Mouse (Mus musculus) liver, embryonic 14.5 days (tissue): Measurements from ENCODE around the gene Srbd1. TPM values are rescaled to one million over a fixed set of nuclear protein-coding genes. Genes with fewer than 3 reads are reported as not detected.

ENCODE experiments used
- ATAC-seq: fragments of 200-750 bp; cut with Nextera tagmentation; 2 replicates; pipeline ENCODE4 v1.8.0; 2017; ENCODE audit warnings: moderate number of reproducible peaks, mild to moderate bottlenecking, moderate library complexity; ENCODE audit not compliant: insufficient read depth
- DNase-seq, 3 experiments: peaks; one replicate each; pipeline ENCODE4 v3.0.0-alpha.2; 2012 to 2013; ENCODE audit warnings: low read depth in 3 of 3, low spot score in 3 of 3
- H3K27ac ChIP-seq: fragments of 300-500 bp; sonication (generic); 2 replicates; pipeline ENCODE4 v1.5.1; 2014; ENCODE audit warnings: moderate library complexity, mild to moderate bottlenecking, control low read depth, inconsistent platforms
- H3K27me3 ChIP-seq: fragments of 300-500 bp; sonication (generic); 2 replicates; pipeline ENCODE4 v1.6.1; 2014; ENCODE audit warnings: mild to moderate bottlenecking, low read length, moderate library complexity; ENCODE audit not compliant: control insufficient read depth, insufficient read depth
- H3K36me3 ChIP-seq: fragments of 300-500 bp; sonication (generic); replicated peaks from 2 replicates; pipeline ENCODE4 v1.6.1; 2014; ENCODE audit warnings: low read depth; ENCODE audit not compliant: control insufficient read depth, insufficient read depth
- H3K4me1 ChIP-seq, 2 experiments: fragments of 200-500 bp in 1 of 2; fragments of 300-500 bp in 1 of 2; sonication (generic) in 1 of 2; replicated peaks; 2 replicates each; pipeline ENCODE4 v1.6.1; 2012 to 2014; ENCODE audit warnings: antibody characterized with exemption in 1 of 2, inconsistent platforms in 1 of 2, low read length in 1 of 2; ENCODE audit not compliant: control insufficient read depth in 2 of 2, insufficient read depth in 2 of 2
- H3K4me2 ChIP-seq: fragments of 300-500 bp; sonication (generic); 2 replicates; pipeline ENCODE4 v1.6.1; 2014; ENCODE audit warnings: low read depth, mild to moderate bottlenecking, control low read depth, moderate library complexity
- H3K4me3 ChIP-seq, 2 experiments: fragments of 200-500 bp in 1 of 2; fragments of 300-500 bp in 1 of 2; sonication (generic) in 1 of 2; 2 replicates each; pipeline ENCODE4 v1.5.1; 2012 to 2014; ENCODE audit warnings: low read depth in 2 of 2, low read length in 2 of 2, mild to moderate bottlenecking in 2 of 2, control low read depth in 1 of 2, inconsistent platforms in 1 of 2, moderate library complexity in 1 of 2; ENCODE audit not compliant: insufficient read depth in 1 of 2
- H3K9ac ChIP-seq: fragments of 300-500 bp; sonication (generic); replicated peaks from 2 replicates; pipeline ENCODE4 v1.6.1; 2014; ENCODE audit warnings: mild to moderate bottlenecking, control low read depth, moderate library complexity
- H3K9me3 ChIP-seq: fragments of 300-500 bp; sonication (generic); 2 replicates; pipeline ENCODE4 v1.6.1; 2016; ENCODE audit warnings: low read length, mixed read lengths; ENCODE audit not compliant: control insufficient read depth
- CTCF ChIP-seq: IDR thresholded peaks from 2 replicates; pipeline ENCODE4 v1.5.1; 2016; ENCODE audit warnings: antibody characterized with exemption, low read depth, control low read depth
- EP300 ChIP-seq: IDR thresholded peaks from 2 replicates; pipeline ENCODE4 v1.6.1; 2016; ENCODE audit warnings: antibody characterized with exemption, low read depth
- WGBS: fragments of 180-500 bp; shearing (Covaris S2); extraction: QIAGEN DNeasy Blood & Tissue Kit; methylation state at CpG from one replicate; pipeline ENCODE4 v1.1.7; 2014; ENCODE audit not compliant: insufficient replicate concordance; 5-methylcytosine and 5-hydroxymethylcytosine counted together
- polyA plus RNA-seq, 2 experiments: library from polyadenylated mRNA; depleted of rRNA in 1 of 2; stranded (reverse) in 1 of 2; unstranded in 1 of 2; fragments of >200 nt; fragmentation: Nextera tagmentation in 1 of 2; extraction: Ambion mirVana in 1 of 2; gene quantifications; 2 replicates each; pipeline versions ENCODE4 v1.2.1 to v1.2.3; 2012 to 2014

The Srbd1 gene
- polyA plus RNA-seq, 2 experiments: 3.8 to 4.6 TPM

DNA sequence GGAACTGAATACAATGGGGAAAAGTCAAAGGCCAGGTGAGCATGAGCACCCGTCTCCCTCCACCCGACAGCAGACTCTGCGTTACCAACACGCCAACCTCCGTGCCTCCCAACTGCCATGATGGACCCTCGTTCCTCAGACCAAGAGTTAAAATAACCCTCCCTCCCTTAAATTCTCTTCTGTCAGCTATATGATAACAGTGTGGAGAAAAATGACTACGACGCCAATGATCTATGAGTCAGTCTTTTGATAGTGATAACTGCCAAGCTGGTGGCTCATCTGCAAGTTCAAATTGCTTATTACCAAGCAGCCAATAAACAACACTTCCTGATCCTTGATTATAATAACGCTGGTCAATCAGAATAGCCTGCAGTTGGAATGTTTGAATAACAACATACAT is 57.1 kb downstream of the Srbd1 start:
- WGBS: 63% methylated on average over 9 of the region's 9 CpGs

DNA sequence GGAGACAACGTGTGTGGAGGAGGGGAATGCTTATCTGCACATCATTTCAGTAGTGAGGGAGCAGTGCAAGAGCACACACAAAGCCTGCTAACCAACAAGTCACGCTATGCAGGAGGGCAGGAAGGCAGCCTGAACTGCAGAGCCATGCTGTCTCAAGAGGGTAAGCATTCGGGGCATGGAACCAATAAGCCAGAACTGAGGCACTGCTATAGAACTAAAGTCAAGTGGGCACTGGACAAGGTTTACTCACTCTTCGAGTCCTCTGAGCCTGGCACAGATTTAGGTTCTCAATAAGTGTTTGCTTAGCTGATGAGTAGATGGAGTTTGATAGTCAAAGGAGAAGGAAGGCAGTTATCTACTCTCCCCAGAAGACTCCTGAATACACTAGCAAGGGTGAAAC is 58.8 kb downstream of the Srbd1 start:
- DNase-seq: no peak
- no peak overlapping the region for H3K9ac ChIP-seq
- WGBS: 60% methylated on average over 4 of the region's 4 CpGs
- ATAC-seq: no peak
- TF ChIP-seq CTCF: no peak
- TF ChIP-seq EP300: no peak
- H3K4me2 ChIP-seq: no peak overlapping the region
- H3K9me3 ChIP-seq: no peaks in the 10 kb centered on the region
- H3K4me1 ChIP-seq: no peaks in the 10 kb centered on the region
- no peak overlapping the region for H3K4me3 ChIP-seq
- no peaks in the 10 kb centered on the region for H3K27me3 ChIP-seq
- no peak overlapping the region for H3K27ac ChIP-seq
- no peaks in the 10 kb centered on the region for H3K36me3 ChIP-seq

More for the DNA sequence above, 57.1 kb downstream of the Srbd1 start:
- no peak for TF ChIP-seq CTCF
- TF ChIP-seq EP300: no peak
- DNase-seq: no peak
- Histone ChIP-seq H3K36me3 (no peaks in the 10 kb centered on the region), H3K9ac (no peak overlapping the region), H3K27ac (no peak overlapping the region), H3K4me1 (peaks cover 0 to 3% of the 10 kb centered on the region in 2 experiments; a peak in 3 of 4 replicates), H3K9me3 (no peaks in the 10 kb centered on the region), H3K4me2 (no peak overlapping the region), H3K4me3 (no peak overlapping the region), H3K27me3 (no peaks in the 10 kb centered on the region)
- ATAC-seq: no peak

DNA sequence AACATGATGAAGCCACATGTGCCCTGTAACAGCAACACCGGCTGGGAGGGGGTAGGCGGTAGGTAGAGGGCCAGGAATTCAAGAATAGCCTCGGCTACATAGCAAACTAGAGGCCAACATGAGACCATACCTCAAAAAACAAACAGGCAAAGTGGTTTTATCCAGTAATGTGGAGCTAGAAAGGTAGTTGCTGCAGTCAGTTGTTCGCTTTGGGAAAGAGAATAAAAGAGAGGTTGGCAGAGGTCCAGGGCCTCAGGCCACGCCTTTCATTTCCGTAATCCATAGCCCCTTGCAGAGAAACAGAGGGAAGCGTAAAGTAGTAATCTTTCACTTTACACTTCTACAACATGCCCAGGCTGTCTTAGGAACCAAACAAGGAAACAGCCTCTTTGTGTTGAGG is 61.8 kb downstream of the Srbd1 start:
- 81% methylated on average over 7 of the region's 7 CpGs for WGBS
- DNase-seq (no peak), ATAC-seq (no peak)
- H3K9me3 ChIP-seq: no peaks in the 10 kb centered on the region
- no peak overlapping the region for H3K4me2 ChIP-seq
- H3K4me3 ChIP-seq: no peak overlapping the region
- no peaks in the 10 kb centered on the region for H3K36me3 ChIP-seq
- H3K9ac ChIP-seq: no peak overlapping the region
- TF ChIP-seq CTCF (no peak), EP300 (no peak)
- no peaks in the 10 kb centered on the region for H3K4me1 ChIP-seq
- no peak overlapping the region for H3K27ac ChIP-seq
- H3K27me3 ChIP-seq: no peaks in the 10 kb centered on the region

DNA sequence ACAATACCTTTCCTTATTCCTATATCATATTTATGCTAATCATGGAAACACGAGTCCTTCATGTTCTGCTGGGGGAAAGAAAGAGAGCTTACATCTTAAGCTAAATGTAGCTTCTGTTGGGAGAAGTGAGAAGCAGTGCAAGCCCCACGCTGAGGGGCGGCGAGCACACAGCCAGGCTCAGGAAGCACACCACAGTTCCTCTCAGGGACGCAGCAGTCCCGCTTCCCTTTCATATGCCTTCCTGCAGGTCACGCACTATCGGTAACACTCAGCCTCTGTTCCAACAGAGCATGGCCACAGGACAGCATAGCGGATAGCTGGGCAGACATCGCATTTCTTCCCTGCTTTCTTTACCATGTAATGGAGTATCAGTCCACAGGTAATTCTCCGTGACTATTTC is 66.9 kb downstream of the Srbd1 start:
- Histone ChIP-seq H3K9me3 (no peaks in the 10 kb centered on the region), H3K36me3 (no peaks in the 10 kb centered on the region), H3K27me3 (no peaks in the 10 kb centered on the region), H3K4me1 (no peaks in the 10 kb centered on the region), H3K4me3 (no peak overlapping the region), H3K27ac (no peak overlapping the region), H3K9ac (no peak overlapping the region), H3K4me2 (no peak overlapping the region)
- DNase-seq (no peak), ATAC-seq (no peak)
- WGBS: 60% methylated on average over 11 of the region's 11 CpGs
- TF ChIP-seq CTCF (no peak), EP300 (no peak)

DNA sequence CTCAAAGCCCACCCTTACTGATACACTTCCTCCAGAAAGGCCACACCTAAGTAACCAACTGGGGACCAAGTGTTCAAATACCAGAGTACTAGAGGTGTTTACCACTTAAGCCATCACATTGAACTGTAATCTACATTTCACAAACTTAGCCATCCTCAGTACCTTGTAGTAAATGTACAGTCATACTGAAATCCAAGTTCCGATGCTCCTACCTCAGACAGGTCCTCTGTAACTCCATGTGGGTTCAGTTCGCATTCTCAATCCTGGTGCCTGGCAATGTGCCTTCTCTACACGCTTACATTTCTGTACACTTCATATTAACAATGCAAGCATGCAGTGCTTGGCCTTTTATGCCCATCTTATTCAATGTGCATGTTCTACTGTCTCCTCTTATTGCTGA is 77.5 kb downstream of the Srbd1 start:
- Histone ChIP-seq H3K9ac (no peak overlapping the region), H3K4me1 (peaks cover 0 to 2% of the 10 kb centered on the region in 2 experiments; a peak in 2 of 4 replicates), H3K36me3 (no peaks in the 10 kb centered on the region), H3K27ac (no peak overlapping the region), H3K27me3 (no peaks in the 10 kb centered on the region), H3K9me3 (no peaks in the 10 kb centered on the region), H3K4me3 (no peak overlapping the region), H3K4me2 (no peak overlapping the region)
- WGBS: 76% methylated on average over 3 of the region's 3 CpGs
- no peak for DNase-seq
- no peak for ATAC-seq
- TF ChIP-seq CTCF (no peak), EP300 (no peak)

DNA sequence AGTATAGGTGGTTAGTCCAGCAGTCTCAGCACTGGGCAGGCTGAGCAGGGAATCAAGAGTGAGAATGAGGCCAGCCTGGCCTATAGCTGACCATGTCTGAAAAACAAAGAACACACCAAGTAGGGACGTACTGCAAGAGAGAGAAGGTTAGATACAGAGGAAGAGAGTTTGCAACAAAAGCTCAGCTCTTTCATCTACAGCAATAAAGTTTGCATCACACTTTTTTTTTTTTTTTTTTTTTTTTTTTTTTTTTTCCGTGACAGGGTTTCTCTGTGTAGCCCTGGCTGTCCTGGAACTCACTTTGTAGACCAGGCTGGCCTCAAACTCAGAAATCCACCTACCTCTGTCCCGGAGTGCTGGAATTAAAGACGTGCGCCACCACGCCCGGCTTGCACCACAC is 79.1 kb downstream of the Srbd1 start:
- Histone ChIP-seq H3K36me3 (no peaks in the 10 kb centered on the region), H3K9ac (no peak overlapping the region), H3K27me3 (no peaks in the 10 kb centered on the region), H3K4me3 (no peak overlapping the region), H3K4me2 (no peak overlapping the region), H3K27ac (no peak overlapping the region), H3K4me1 (peaks cover 0 to 2% of the 10 kb centered on the region in 2 experiments; a peak in 2 of 4 replicates), H3K9me3 (no peaks in the 10 kb centered on the region)
- 75% methylated on average over 7 of the region's 7 CpGs for WGBS
- TF ChIP-seq CTCF: no peak
- TF ChIP-seq EP300: no peak
- DNase-seq: no peak
- no peak for ATAC-seq
